In genomic region chr11:100534821-100535220, GRCm38 (mm10) we compare ENCODE assay signal across 1 mouse cellular context. TPM values are rescaled to one million over a fixed set of nuclear protein-coding genes. Genes with fewer than 3 reads are reported as not detected.
"Had no signal": no experiment of that assay in that cellular context is flagged by ENCODE, and none has a peak within 500 bp of the region (broad histone marks: within the 10 kb centered on the region; RNA-seq: fewer than 3 reads in every experiment).

No protein-coding gene starts in this region.

RNA-seq across cellular contexts. Expression of gene Ttc25, which starts 10.6 kb away (rescaled TPM):
- polyA plus RNA-seq: large intestine, adult 2 months had no signal
